ENCODE assay signal across 21 mouse cellular contexts in genomic region chr8:109172701-109173100, GRCm38 (mm10).
DNase-seq lines count a peak whose midpoint lies in the region; ATAC-seq lines count a peak whose summit lies in the region.
"Had no signal": no experiment of that assay in that cellular context is flagged by ENCODE, and none has a peak within 500 bp of the region (broad histone marks: within the 10 kb centered on the region; RNA-seq: fewer than 3 reads in every experiment).

No protein-coding gene starts in this region.

- no peak for DNase-seq in frontal cortex, postnatal 25 days (ENCODE audit: low spot score in 2 of 2)
- DNase-seq in right cerebral cortex, adult 18-20 months: peak; percentile 22
- DNase-seq in right cerebral cortex, postnatal 10 days (ENCODE audit: low spot score in 2 of 2): no peak
- peak; percentile 35 for DNase-seq in brain, adult 2 months (ENCODE audit: low read depth, low spot score)
- DNase-seq in telencephalon, adult 2 months (ENCODE audit: low read depth, low spot score): peak; percentile 36
- DNase-seq in adrenal gland, postnatal 14 days: no peak
- DNase-seq: adrenal gland, adult 2 months; adrenal gland, adult 8-10 months; adrenal gland, postnatal 10 days; adrenal gland, postnatal 25 days; adrenal gland, postnatal 36 days; B cell, adult 2 months; cerebellum, adult 11 months; cerebellum, adult 11-12 months; cerebellum, adult 18-20 months; cerebellum, adult 2 months had no signal

- ATAC-seq in frontal cortex, adult (ENCODE audit: low TSS enrichment): peak; percentile 62
- no peak for ATAC-seq in megakaryocyte progenitor cell, adult 5-6 weeks (replicated peaks; ENCODE audit: poor library complexity)
- ATAC-seq: activated CD4-positive, CD25-positive, alpha-beta regulatory T cell, adult 4 months; CD4-positive, CD25-positive, alpha-beta regulatory T cell, adult 4 months; Patski had no signal

Comparison
In these comparisons a context has a peak if more than half of its experiments do, and no peak if none do; other contexts are left out.
1. DNase-seq: peak in right cerebral cortex, adult 18-20 months (single experiment), brain, adult 2 months (single experiment) and telencephalon, adult 2 months (single experiment); none in frontal cortex, postnatal 25 days (0 of 2), right cerebral cortex, postnatal 10 days (0 of 2) and adrenal gland, postnatal 14 days (single experiment).